Mouse (Mus musculus): Measurements from ENCODE around the gene Rptn. TPM values are rescaled to one million over a fixed set of nuclear protein-coding genes. Genes with fewer than 3 reads are reported as not detected.

The Rptn gene
- not detected for polyA plus RNA-seq (2012; fragmentation: generic; extraction: Trizol)
- long read RNA-seq, experiment 1: 0 reads
- long read RNA-seq, experiment 2: 0 reads

- Histone ChIP-seq H3K79me3 (ENCODE audit: low read depth) (no peaks in the 10 kb centered on the region), H3K27me3 (ENCODE audit: control insufficient read depth, insufficient read depth, insufficient read length) (peaks cover 5% of the 10 kb centered on the region), H3K4me3 (ENCODE audit: insufficient read depth, poor library complexity, severe bottlenecking) (no peak within 1 kb of the TSS), H3K79me2 (ENCODE audit: control insufficient read depth, insufficient read depth) (no peaks in the 10 kb centered on the region), H3K36me3 (ENCODE audit: control insufficient read depth, insufficient read depth) (no peaks in the 10 kb centered on the region), H3ac (ENCODE audit: control insufficient read depth, insufficient read length, low read depth) (no peak within 1 kb of the TSS)
- no peak for TF ChIP-seq FOSL1 (IDR thresholded peaks at IDR 0.05; ENCODE audit: insufficient read depth, low read length, poor library complexity, severe bottlenecking)
- TF ChIP-seq CTCF (IDR thresholded peaks at IDR 0.05; ENCODE audit: control insufficient read depth, insufficient read depth, insufficient read length): no peak
- no peak for TF ChIP-seq MYOD1 (IDR thresholded peaks at IDR 0.05; ENCODE audit: control insufficient read depth, insufficient read length, low read depth)
- TF ChIP-seq CEBPB (IDR thresholded peaks at IDR 0.05; ENCODE audit: low read depth): no peak
- no peak for TF ChIP-seq USF1 (IDR thresholded peaks at IDR 0.05; ENCODE audit: low read depth)
Measured at GRCm38 (mm10) chr3:93393366-93393765, at the start of gene Rptn. Rptn (plus strand) TSS chr3:93393699.

- Histone ChIP-seq H3K36me3 (ENCODE audit: control insufficient read depth, insufficient read depth) (no peaks in the 10 kb centered on the region), H3K79me2 (ENCODE audit: control insufficient read depth, insufficient read depth) (no peaks in the 10 kb centered on the region), H3ac (ENCODE audit: control insufficient read depth, insufficient read length, low read depth) (no peak overlapping the region), H3K79me3 (ENCODE audit: low read depth) (no peaks in the 10 kb centered on the region), H3K4me3 (ENCODE audit: insufficient read depth, poor library complexity, severe bottlenecking) (no peak overlapping the region), H3K27me3 (ENCODE audit: control insufficient read depth, insufficient read depth, insufficient read length) (no peaks in the 10 kb centered on the region)
- TF ChIP-seq MAX (IDR thresholded peaks at IDR 0.05) (no peak), MYOD1 (IDR thresholded peaks at IDR 0.05; ENCODE audit: control insufficient read depth, insufficient read length, low read depth) (no peak), CEBPB (IDR thresholded peaks at IDR 0.05; ENCODE audit: low read depth) (no peak), USF1 (IDR thresholded peaks at IDR 0.05; ENCODE audit: low read depth) (no peak), CTCF (IDR thresholded peaks at IDR 0.05; ENCODE audit: control insufficient read depth, insufficient read depth, insufficient read length) (no peak), MYOG (IDR thresholded peaks at IDR 0.05; ENCODE audit: control insufficient read depth, extremely low read depth, insufficient read length) (no peak), FOSL1 (IDR thresholded peaks at IDR 0.05; ENCODE audit: insufficient read depth, low read length, poor library complexity, severe bottlenecking) (no peak)
Measured at GRCm38 (mm10) chr3:93346896-93347295, 46.6 kb upstream of the Rptn start.

GRCm38 (mm10) chr3:93360045-93360444 is 33.5 kb upstream of the Rptn start:
- Histone ChIP-seq H3K36me3 (ENCODE audit: control insufficient read depth, insufficient read depth) (no peaks in the 10 kb centered on the region), H3K27me3 (ENCODE audit: control insufficient read depth, insufficient read depth, insufficient read length) (no peaks in the 10 kb centered on the region), H3K79me2 (ENCODE audit: control insufficient read depth, insufficient read depth) (no peaks in the 10 kb centered on the region), H3K4me3 (ENCODE audit: insufficient read depth, poor library complexity, severe bottlenecking) (no peak overlapping the region), H3K79me3 (ENCODE audit: low read depth) (no peaks in the 10 kb centered on the region), H3ac (ENCODE audit: control insufficient read depth, insufficient read length, low read depth) (no peak overlapping the region)
- no peak for TF ChIP-seq CEBPB (IDR thresholded peaks at IDR 0.05; ENCODE audit: low read depth)
- TF ChIP-seq MYOG (IDR thresholded peaks at IDR 0.05; ENCODE audit: control insufficient read depth, extremely low read depth, insufficient read length): no peak
- no peak for TF ChIP-seq MAX (IDR thresholded peaks at IDR 0.05)
- TF ChIP-seq CTCF (IDR thresholded peaks at IDR 0.05; ENCODE audit: control insufficient read depth, insufficient read depth, insufficient read length): peak; percentile 48
- no peak for TF ChIP-seq USF1 (IDR thresholded peaks at IDR 0.05; ENCODE audit: low read depth)
- no peak for TF ChIP-seq MYOD1 (IDR thresholded peaks at IDR 0.05; ENCODE audit: control insufficient read depth, insufficient read length, low read depth)
- TF ChIP-seq FOSL1 (IDR thresholded peaks at IDR 0.05; ENCODE audit: insufficient read depth, low read length, poor library complexity, severe bottlenecking): no peak

DNA sequence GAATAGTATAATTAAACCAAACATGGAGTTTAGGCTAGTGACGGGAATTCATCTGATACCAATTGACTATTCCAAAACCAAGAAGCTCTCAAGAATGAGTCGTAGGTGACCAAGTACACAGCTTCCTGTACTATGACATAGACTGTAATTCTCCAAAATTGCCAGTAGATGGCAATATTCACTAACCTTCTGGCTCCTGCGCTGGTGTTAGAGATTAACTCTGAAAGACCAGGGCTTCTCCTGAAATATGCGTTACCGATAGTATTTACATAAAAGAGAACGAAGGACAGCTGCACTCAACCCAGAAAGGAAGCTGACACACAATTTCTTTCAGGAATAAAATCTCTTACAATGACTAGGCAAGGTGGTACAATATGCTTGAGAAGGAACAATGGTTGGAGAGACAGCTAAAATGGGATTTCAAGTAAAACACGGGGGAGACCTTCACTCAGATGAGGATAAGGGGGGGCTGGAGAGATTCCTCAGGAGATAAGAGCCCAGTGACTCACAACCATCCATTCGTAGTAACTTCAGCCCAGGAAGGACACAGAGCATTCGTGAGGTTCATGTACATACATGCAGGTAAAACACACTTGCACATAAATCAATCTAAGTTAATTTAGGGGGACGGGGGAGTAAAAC is 31.4 kb upstream of the Rptn start:
- Histone ChIP-seq H3K79me2 (ENCODE audit: control insufficient read depth, insufficient read depth) (no peaks in the 10 kb centered on the region), H3K27me3 (ENCODE audit: control insufficient read depth, insufficient read depth, insufficient read length) (peaks cover 5% of the 10 kb centered on the region), H3ac (ENCODE audit: control insufficient read depth, insufficient read length, low read depth) (no peak overlapping the region), H3K4me3 (ENCODE audit: insufficient read depth, poor library complexity, severe bottlenecking) (no peak overlapping the region), H3K36me3 (ENCODE audit: control insufficient read depth, insufficient read depth) (no peaks in the 10 kb centered on the region), H3K79me3 (ENCODE audit: low read depth) (no peaks in the 10 kb centered on the region)
- TF ChIP-seq FOSL1 (IDR thresholded peaks at IDR 0.05; ENCODE audit: insufficient read depth, low read length, poor library complexity, severe bottlenecking): no peak
- no peak for TF ChIP-seq MAX (IDR thresholded peaks at IDR 0.05)
- TF ChIP-seq MYOD1 (IDR thresholded peaks at IDR 0.05; ENCODE audit: control insufficient read depth, insufficient read length, low read depth): no peak
- no peak for TF ChIP-seq CEBPB (IDR thresholded peaks at IDR 0.05; ENCODE audit: low read depth)
- TF ChIP-seq CTCF (IDR thresholded peaks at IDR 0.05; ENCODE audit: control insufficient read depth, insufficient read depth, insufficient read length): peak; percentile 42

DNA sequence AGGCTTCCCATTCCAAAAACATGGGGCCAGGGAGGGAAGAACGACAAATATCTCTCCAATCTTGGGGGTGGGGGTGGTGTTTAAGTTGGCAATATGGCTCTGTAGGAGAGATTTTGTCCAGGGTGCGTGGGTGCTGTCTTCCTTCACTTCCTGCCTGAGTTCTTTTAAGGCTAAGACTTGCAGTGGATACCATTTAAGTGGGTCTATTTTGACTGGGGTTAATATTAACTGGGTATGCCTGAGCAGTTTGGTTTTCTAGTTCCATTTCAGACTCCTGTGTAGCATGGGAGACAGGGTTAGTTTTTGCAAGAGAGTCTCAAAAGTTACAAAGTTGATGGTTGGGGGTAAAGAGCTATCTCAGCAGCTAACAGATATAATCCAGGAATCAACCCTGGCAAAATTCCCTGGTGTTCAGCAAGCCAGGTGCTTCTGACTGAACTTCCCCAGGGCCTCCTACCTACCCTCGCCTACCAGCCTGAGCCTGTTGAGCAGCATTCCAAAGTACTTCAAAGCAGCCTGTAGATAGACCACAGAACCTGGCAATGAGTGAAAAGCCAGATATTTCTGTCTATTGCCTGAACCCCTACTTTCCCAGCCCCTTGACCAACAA is 26.4 kb upstream of the Rptn start:
- H3K79me3 ChIP-seq (ENCODE audit: low read depth): no peaks in the 10 kb centered on the region
- H3K27me3 ChIP-seq (ENCODE audit: control insufficient read depth, insufficient read depth, insufficient read length): peaks cover 5% of the 10 kb centered on the region
- no peaks in the 10 kb centered on the region for H3K36me3 ChIP-seq (ENCODE audit: control insufficient read depth, insufficient read depth)
- TF ChIP-seq CEBPB (IDR thresholded peaks at IDR 0.05; ENCODE audit: low read depth) (no peak), MYOD1 (IDR thresholded peaks at IDR 0.05; ENCODE audit: control insufficient read depth, insufficient read length, low read depth) (no peak), USF1 (IDR thresholded peaks at IDR 0.05; ENCODE audit: low read depth) (no peak), MYOG (IDR thresholded peaks at IDR 0.05; ENCODE audit: control insufficient read depth, extremely low read depth, insufficient read length) (no peak), CTCF (IDR thresholded peaks at IDR 0.05; ENCODE audit: control insufficient read depth, insufficient read depth, insufficient read length) (no peak)
- H3K79me2 ChIP-seq (ENCODE audit: control insufficient read depth, insufficient read depth): no peaks in the 10 kb centered on the region
- no peak overlapping the region for H3ac ChIP-seq (ENCODE audit: control insufficient read depth, insufficient read length, low read depth)
- H3K4me3 ChIP-seq (ENCODE audit: insufficient read depth, poor library complexity, severe bottlenecking): no peak overlapping the region

All from C2C12 (cell line).